Mouse (Mus musculus) G1E (cell line): ENCODE data around the gene Nemf.

Source experiments
- CTCF ChIP-seq: IDR thresholded peaks from 2 replicates; pipeline ENCODE4 v1.5.1; 2012; ENCODE audit warnings: low read depth, low read length, inconsistent platforms, mixed read lengths
- GATA1 ChIP-seq: IDR thresholded peaks from 2 replicates; pipeline ENCODE4 v1.6.1; 2012; ENCODE audit warnings: borderline replicate concordance, low read length, inconsistent platforms, mixed read lengths
- GATA2 ChIP-seq: IDR thresholded peaks from 2 replicates; pipeline ENCODE4 v1.6.1; 2012; ENCODE audit warnings: low read depth, low read length, inconsistent platforms, borderline replicate concordance
- POLR2AphosphoS5 ChIP-seq: IDR thresholded peaks from 2 replicates; pipeline ENCODE4 v1.6.1; 2012; ENCODE audit warnings: low read depth, low read length, inconsistent platforms; ENCODE audit not compliant: insufficient replicate concordance
- TAL1 ChIP-seq: conservative IDR thresholded peaks from 2 replicates; pipeline ENCODE4 v1.6.1; 2012; ENCODE audit warnings: low read depth, low read length, inconsistent platforms, mixed read lengths

GRCm38 (mm10) chr12:69388321-69388869 lies 31.4 kb upstream of the Nemf start:
- TF ChIP-seq GATA1 (no peak), CTCF (no peak), GATA2 (no peak), TAL1 (no peak), POLR2AphosphoS5 (no peak)
